ENCODE assay signal across 8 mouse cellular contexts in genomic region chr17:21962107-21962907, GRCm38 (mm10). TPM values are rescaled to one million over a fixed set of nuclear protein-coding genes. Genes with fewer than 3 reads are reported as not detected.
DNase-seq lines count a peak whose midpoint lies in the region; ATAC-seq lines count a peak whose summit lies in the region.
"Not testable (repeated sequence)": the region's sequence is repeated elsewhere in the genome, so short reads cannot be mapped to it uniquely, and the experiment has no call there.

Gene Zfp942 (minus strand): TSS chr17:21962464.
Gene Zfp943 (plus strand): TSS chr17:21962552.

- WGBS in hindbrain, embryonic 13.5 days: under 1% methylated on average over 42 of the region's 55 CpGs

- H3K9ac ChIP-seq in hindbrain, embryonic 13.5 days: peak within 1 kb of the TSS; percentile 85

- peaks cover 22% of the 10 kb centered on the region for H3K4me1 ChIP-seq in hindbrain, embryonic 13.5 days (replicated peaks)

- not testable (repeated sequence) for H3K9me3 ChIP-seq in hindbrain, embryonic 13.5 days

- not testable (repeated sequence) for H3K36me3 ChIP-seq in hindbrain, embryonic 13.5 days

- H3K4me2 ChIP-seq in hindbrain, embryonic 13.5 days: peak within 1 kb of the TSS; percentile 60

- ATAC-seq in hindbrain, embryonic 13.5 days (ENCODE audit: low FRiP score): peak; percentile 98

- peak within 1 kb of the TSS; percentile 90 for H3K27ac ChIP-seq in hindbrain, embryonic 13.5 days

- peak; percentile 79 for DNase-seq in NIH3T3 (ENCODE audit: low read depth)
- peak; percentile 78 to 81 for DNase-seq in cerebellum, postnatal 14 days
- DNase-seq in frontal cortex, postnatal 14 days (ENCODE audit: low spot score in 2 of 2): peak; percentile 66 to 70
- DNase-seq in layer of hippocampus, postnatal 25 days (ENCODE audit: extremely low spot score in 1 of 2, low spot score in 1 of 2): peak; percentile 53 to 67
- peak; percentile 71 for DNase-seq in lung, postnatal 14 days
- peak; percentile 70 for DNase-seq in ovary, postnatal 36 days (ENCODE audit: low spot score)
- DNase-seq in thymus, postnatal 14 days: peak; percentile 80

- not testable (repeated sequence) for H3K27me3 ChIP-seq in hindbrain, embryonic 13.5 days

- peak within 1 kb of the TSS; percentile 73 for H3K4me3 ChIP-seq in hindbrain, embryonic 13.5 days

RNA-seq across cellular contexts. Expression of gene Zfp942, which starts in this region (rescaled TPM):
- polyA plus RNA-seq in hindbrain, embryonic 13.5 days (2015; fragmentation: Nextera tagmentation; extraction: Ambion mirVana): 19.8 and 20.8 TPM in 2 replicates
- 10 to 100 TPM; 15.2 to 18.0 TPM for total RNA-seq in layer of hippocampus, postnatal 25 days (2021)

RNA-seq across cellular contexts. Expression of gene Zfp943, which starts in this region (rescaled TPM):
- 18.5 and 19.1 TPM in 2 replicates for polyA plus RNA-seq in hindbrain, embryonic 13.5 days (2015; fragmentation: Nextera tagmentation; extraction: Ambion mirVana)
- total RNA-seq in layer of hippocampus, postnatal 25 days (2021): 10 to 100 TPM; 18.5 to 21.9 TPM

Comparison
In these comparisons a context has a peak if more than half of its experiments do, and no peak if none do; other contexts are left out.
1. Peak in every context shown above with its lines: DNase-seq, ATAC-seq, H3K4me3 ChIP-seq and H3K27ac ChIP-seq.